Mouse (Mus musculus): ENCODE measurements around the gene Akap2. TPM values are rescaled to one million over a fixed set of nuclear protein-coding genes. Genes with fewer than 3 reads are reported as not detected.

The Akap2 gene
- polyA plus RNA-seq, 1 experiment from 2014 or later, result 9.6 TPM

DNA sequence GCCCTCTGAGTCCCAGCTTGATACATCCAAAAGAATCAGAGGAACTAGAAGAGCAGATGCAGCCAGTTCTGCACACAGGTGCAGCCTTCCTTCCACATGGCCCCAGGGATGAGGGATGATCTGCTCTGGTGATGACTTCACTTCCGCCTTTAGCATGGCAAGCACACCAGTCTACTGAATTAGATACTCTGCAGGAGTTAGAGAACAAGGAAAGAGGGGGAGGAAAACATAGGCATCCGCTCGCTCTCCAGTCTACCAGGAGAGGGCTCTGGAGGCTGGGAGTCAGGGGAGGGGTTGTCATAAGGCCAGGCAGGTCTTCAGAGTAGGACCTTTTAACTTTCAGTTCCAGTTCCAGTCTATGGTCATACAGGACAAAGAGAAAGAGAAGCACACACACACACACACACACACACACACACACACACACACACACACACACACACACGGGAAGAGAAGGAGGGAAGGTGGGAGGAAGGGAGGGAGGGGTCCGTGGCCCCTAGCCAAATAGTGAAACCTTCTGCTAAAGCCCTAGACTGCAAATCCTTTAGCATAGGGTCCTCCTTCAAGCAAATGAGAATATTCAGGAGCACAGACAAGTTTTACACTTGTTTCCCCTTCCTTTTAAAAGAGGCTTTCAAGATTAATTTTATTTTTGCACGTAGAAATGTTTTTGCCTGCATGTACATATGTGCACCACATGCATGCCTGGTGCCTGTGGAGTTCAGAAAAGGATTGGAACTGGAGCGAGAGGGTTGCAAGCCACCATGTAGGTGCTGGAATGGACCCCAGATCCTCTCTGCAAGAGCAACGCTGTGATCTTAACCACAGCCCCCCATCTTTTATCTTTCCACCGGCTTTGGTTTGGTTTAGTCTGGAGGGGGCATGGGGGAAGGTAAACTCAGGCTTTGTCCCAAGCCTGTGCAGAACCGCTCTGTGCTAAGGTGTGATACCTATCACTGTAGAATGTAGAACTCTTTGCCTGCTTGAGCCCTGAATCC is 197.0 kb downstream of the Akap2 start:
- H3K9me3 ChIP-seq (ENCODE audit: control insufficient read depth), result no peaks in the 10 kb centered on the region
- H3K4me1 ChIP-seq (replicated peaks; ENCODE audit: control insufficient read depth, insufficient read depth, low read length), result 0 out of 2 replicates have a peak, but pooled peaks cover 2% of the 10 kb centered on the region
- H3K27me3 ChIP-seq (replicated peaks; ENCODE audit: control insufficient read depth, insufficient read depth, low read length), result no peaks in the 10 kb centered on the region
- peak; percentile 53 for ATAC-seq
- H3K9ac ChIP-seq (ENCODE audit: low read depth, low read length), result peak overlapping the region; percentile 54
- H3K4me3 ChIP-seq (ENCODE audit: low read depth, low read length), result peak overlapping the region; percentile 42
- peak; percentile 70 for TF ChIP-seq CTCF (IDR thresholded peaks at IDR 0.05; ENCODE audit: low read depth)
- H3K27ac ChIP-seq (ENCODE audit: low read depth, low read length), result peak overlapping the region; percentile 89; the same call in 1 of the 2 replicates
- H3K4me2 ChIP-seq (replicated peaks; ENCODE audit: low read depth), result peak overlapping the region; percentile 68
- H3K36me3 ChIP-seq (ENCODE audit: control insufficient read depth, insufficient read depth), result no peaks in the 10 kb centered on the region
- WGBS, result 34% methylated on average over 9 of the region's 10 CpGs

DNA sequence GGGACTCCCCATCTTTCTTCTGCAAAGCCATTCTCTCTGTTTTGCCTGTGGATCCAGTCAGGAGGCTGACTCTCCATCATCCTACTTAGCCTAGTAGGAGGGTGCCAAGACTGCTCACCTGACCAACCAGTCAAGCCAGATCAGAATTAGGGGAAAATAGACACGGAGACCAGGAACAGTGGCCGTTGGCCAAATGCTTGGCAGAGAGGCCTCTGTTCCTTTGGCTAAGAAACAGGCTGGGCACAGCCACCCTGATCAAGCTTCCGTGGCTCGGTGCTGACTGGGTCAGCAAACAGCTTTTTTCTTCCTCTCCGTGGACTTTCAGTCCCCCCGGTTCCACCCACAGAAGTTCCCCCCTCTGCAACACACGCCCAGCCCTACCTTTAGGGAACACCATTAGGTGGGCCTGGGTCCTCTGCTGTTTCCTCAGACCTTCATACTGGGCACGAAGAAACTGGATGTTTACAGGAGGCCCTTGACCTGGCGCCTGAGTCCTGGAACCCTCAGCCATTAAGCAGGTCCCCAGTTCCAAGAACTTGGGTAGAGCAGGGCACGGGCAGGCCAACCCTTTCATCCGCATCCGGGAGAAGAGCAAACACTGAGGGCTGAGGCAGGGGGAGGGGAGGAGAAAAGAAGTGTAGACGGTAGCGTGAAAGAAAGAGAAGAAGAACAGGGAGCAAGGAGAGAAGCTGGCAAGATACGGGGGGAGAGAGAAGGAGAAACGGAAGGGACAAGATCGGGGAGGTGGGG is 197.9 kb downstream of the Akap2 start:
- no peaks in the 10 kb centered on the region for H3K27me3 ChIP-seq (replicated peaks; ENCODE audit: control insufficient read depth, insufficient read depth, low read length)
- 19% methylated on average over 17 of the region's 17 CpGs for WGBS
- TF ChIP-seq CTCF (IDR thresholded peaks at IDR 0.05; ENCODE audit: low read depth), result no peak
- ATAC-seq, result peak; percentile 45
- H3K36me3 ChIP-seq (ENCODE audit: control insufficient read depth, insufficient read depth), result no peaks in the 10 kb centered on the region
- H3K4me1 ChIP-seq (replicated peaks; ENCODE audit: control insufficient read depth, insufficient read depth, low read length), result 0 out of 2 replicates have a peak, but pooled peaks cover 2% of the 10 kb centered on the region
- peak overlapping the region; percentile 54 for H3K9ac ChIP-seq (ENCODE audit: low read depth, low read length)
- peak overlapping the region; percentile 89 for H3K27ac ChIP-seq (ENCODE audit: low read depth, low read length)
- peak overlapping the region; percentile 42 for H3K4me3 ChIP-seq (ENCODE audit: low read depth, low read length)
- no peaks in the 10 kb centered on the region for H3K9me3 ChIP-seq (ENCODE audit: control insufficient read depth)
- H3K4me2 ChIP-seq (replicated peaks; ENCODE audit: low read depth), result peak overlapping the region; percentile 68

DNA sequence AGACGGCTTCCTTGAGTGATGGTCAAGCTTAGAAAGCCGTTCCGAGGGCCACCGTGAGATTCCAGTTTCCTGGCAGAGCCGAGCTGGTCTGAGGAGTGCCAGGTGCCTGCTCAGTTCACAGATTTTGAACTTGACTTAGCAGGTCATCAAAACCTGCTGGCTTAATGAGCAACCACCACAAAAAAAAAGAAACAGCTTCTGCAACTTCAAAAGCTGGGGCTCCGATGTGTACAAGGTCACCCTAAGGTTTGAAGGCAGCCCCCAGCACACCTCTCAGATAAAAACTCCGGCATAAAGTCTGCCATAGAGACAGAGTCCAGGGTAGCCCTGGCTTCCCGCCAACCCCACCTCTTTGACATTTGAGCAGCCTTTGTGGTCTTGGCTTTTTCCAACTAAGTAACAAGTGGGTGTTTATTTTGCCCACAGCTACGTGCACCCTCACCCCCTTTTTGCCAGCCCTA is 198.8 kb downstream of the Akap2 start, which contains the start of gene D630039A03Rik:
TSS of gene D630039A03Rik (minus strand) at position 97 of the 461 bp plus-strand sequence.
- H3K27me3 ChIP-seq (replicated peaks; ENCODE audit: control insufficient read depth, insufficient read depth, low read length), result no peaks in the 10 kb centered on the region
- peak; percentile 80 for ATAC-seq
- 0 out of 2 replicates have a peak, but pooled peaks cover 2% of the 10 kb centered on the region for H3K4me1 ChIP-seq (replicated peaks; ENCODE audit: control insufficient read depth, insufficient read depth, low read length)
- 5% methylated on average over 9 of the region's 9 CpGs for WGBS
- H3K9ac ChIP-seq (ENCODE audit: low read depth, low read length), result peak within 1 kb of the TSS; percentile 54
- H3K4me2 ChIP-seq (replicated peaks; ENCODE audit: low read depth), result peak within 1 kb of the TSS; percentile 68
- no peak for TF ChIP-seq CTCF (IDR thresholded peaks at IDR 0.05; ENCODE audit: low read depth)
- no peaks in the 10 kb centered on the region for H3K36me3 ChIP-seq (ENCODE audit: control insufficient read depth, insufficient read depth)
- no peaks in the 10 kb centered on the region for H3K9me3 ChIP-seq (ENCODE audit: control insufficient read depth)
- peak within 1 kb of the TSS; percentile 89 for H3K27ac ChIP-seq (ENCODE audit: low read depth, low read length)
- peak within 1 kb of the TSS; percentile 42 for H3K4me3 ChIP-seq (ENCODE audit: low read depth, low read length)

DNA sequence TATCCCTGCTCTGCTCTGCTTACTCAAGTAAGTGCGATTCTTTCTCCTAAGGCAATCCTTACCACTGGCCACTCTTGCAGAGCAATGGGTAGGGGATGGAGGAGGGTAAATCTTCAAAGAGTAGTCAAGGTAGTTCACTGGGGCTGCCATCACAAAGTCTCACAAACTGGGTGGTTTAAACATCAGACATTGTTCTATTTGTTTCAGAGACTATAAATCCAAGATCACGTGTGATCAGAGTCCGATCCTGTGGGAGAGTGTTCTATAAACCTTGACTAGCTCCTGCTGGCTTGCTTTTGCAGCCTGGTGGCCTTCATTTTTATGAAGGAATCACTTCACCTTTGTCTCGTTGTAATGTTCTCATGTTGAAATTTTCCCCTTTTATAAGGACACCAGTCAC is 199.3 kb downstream of the Akap2 start:
- H3K36me3 ChIP-seq (ENCODE audit: control insufficient read depth, insufficient read depth), result no peaks in the 10 kb centered on the region
- H3K4me1 ChIP-seq (replicated peaks; ENCODE audit: control insufficient read depth, insufficient read depth, low read length), result 0 out of 2 replicates have a peak, but pooled peaks cover 2% of the 10 kb centered on the region
- ATAC-seq, result peak; percentile 58
- no peaks in the 10 kb centered on the region for H3K9me3 ChIP-seq (ENCODE audit: control insufficient read depth)
- TF ChIP-seq CTCF (IDR thresholded peaks at IDR 0.05; ENCODE audit: low read depth), result no peak
- H3K27ac ChIP-seq (ENCODE audit: low read depth, low read length), result peak overlapping the region; percentile 89
- peak overlapping the region; percentile 68 for H3K4me2 ChIP-seq (replicated peaks; ENCODE audit: low read depth)
- peak overlapping the region; percentile 42 for H3K4me3 ChIP-seq (ENCODE audit: low read depth, low read length)
- no peaks in the 10 kb centered on the region for H3K27me3 ChIP-seq (replicated peaks; ENCODE audit: control insufficient read depth, insufficient read depth, low read length)
- 0 out of 2 replicates have a peak overlapping the region, but pooled peaks have one; percentile 54 for H3K9ac ChIP-seq (ENCODE audit: low read depth, low read length)
- WGBS, result 27% methylated on average over 4 of the region's 4 CpGs

DNA sequence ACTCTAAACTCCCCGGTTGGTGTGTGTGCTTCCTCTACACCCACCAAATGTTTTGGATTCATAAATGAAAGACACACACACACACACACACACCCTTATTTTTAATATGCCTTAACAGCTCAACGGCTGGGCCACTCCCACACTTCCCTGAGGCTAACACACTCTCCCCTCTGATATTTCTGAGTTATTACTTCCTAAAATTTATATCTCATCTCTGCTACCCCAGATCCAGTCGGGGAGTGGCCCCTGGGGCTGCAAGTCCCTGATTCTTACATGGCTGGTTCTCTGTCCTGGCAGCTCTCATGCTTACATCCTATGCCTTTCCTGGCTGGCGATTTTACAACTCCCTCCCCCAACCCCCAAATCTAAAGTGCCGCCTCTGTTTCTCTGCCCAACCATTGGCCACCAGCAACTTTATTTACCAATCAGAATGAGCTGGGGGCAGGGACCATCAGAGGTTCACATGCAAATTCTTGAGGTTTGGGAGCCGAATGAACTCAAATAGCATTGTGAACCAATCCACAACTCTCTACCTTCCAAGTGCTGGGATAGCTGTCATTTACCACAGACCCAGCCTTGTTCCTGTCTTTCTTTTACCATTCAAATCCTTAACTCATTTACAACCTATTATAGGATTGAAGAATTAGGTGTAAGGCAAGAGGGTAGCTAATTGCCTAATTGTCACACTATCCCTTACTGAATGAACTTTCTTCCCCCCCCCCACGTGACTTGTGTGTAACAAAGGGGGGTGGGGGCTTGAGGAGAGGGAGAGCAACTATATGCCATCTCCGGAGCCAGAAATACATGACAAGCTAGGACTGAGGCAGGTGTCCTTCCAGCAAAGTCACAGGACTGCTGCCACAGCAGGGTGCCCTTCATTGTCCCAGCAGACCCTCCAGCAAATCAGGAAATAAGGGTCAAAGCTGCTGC is 202.3 kb downstream of the Akap2 start:
- H3K4me2 ChIP-seq (replicated peaks; ENCODE audit: low read depth), result no peak overlapping the region
- TF ChIP-seq CTCF (IDR thresholded peaks at IDR 0.05; ENCODE audit: low read depth), result no peak
- no peaks in the 10 kb centered on the region for H3K36me3 ChIP-seq (ENCODE audit: control insufficient read depth, insufficient read depth)
- no peak for ATAC-seq
- WGBS, result 41% methylated on average over 8 of the region's 8 CpGs
- H3K4me3 ChIP-seq (ENCODE audit: low read depth, low read length), result no peak overlapping the region
- H3K4me1 ChIP-seq (replicated peaks; ENCODE audit: control insufficient read depth, insufficient read depth, low read length), result no peaks in the 10 kb centered on the region
- H3K27ac ChIP-seq (ENCODE audit: low read depth, low read length), result no peak overlapping the region
- H3K27me3 ChIP-seq (replicated peaks; ENCODE audit: control insufficient read depth, insufficient read depth, low read length), result no peaks in the 10 kb centered on the region
- no peaks in the 10 kb centered on the region for H3K9me3 ChIP-seq (ENCODE audit: control insufficient read depth)
- no peak overlapping the region for H3K9ac ChIP-seq (ENCODE audit: low read depth, low read length)
